Mouse (Mus musculus) embryonic fibroblast, embryonic 13.5 days (primary cell): Measurements from ENCODE around the gene Ifi211.

Source experiments
- CTCF ChIP-seq: IDR thresholded peaks from 2 replicates; pipeline ENCODE4 v1.5.1; 2011; ENCODE audit warnings: mild to moderate bottlenecking, control low read depth, low read length, moderate library complexity, borderline replicate concordance; ENCODE audit not compliant: insufficient read depth
- POLR2A ChIP-seq: IDR thresholded peaks from 2 replicates; pipeline ENCODE4 v1.6.1; 2011; ENCODE audit warnings: low read depth, mild to moderate bottlenecking, control low read depth, low read length, moderate library complexity

GRCm38 (mm10) chr1:173953563-173953962, 40.7 kb upstream of the Ifi211 start:
- TF ChIP-seq POLR2A, result no peak
- TF ChIP-seq CTCF, result no peak
